Mouse (Mus musculus) C2C12 (cell line): Measurements from ENCODE around the gene Hecw2. TPM values are rescaled to one million over a fixed set of nuclear protein-coding genes. Genes with fewer than 3 reads are reported as not detected.

Experiments
- H3K27me3 ChIP-seq: one replicate; pipeline ENCODE4 v1.6.1; 2011; ENCODE audit not compliant: control insufficient read depth, insufficient read depth, insufficient read length
- H3K36me3 ChIP-seq: one replicate; pipeline ENCODE4 v1.6.1; 2011; ENCODE audit not compliant: control insufficient read depth, insufficient read depth
- H3K4me3 ChIP-seq: one replicate; pipeline ENCODE4 v1.5.1; 2011; ENCODE audit warnings: mild to moderate bottlenecking, control low read depth; ENCODE audit not compliant: poor library complexity, insufficient read depth, severe bottlenecking
- H3K79me2 ChIP-seq: one replicate; pipeline ENCODE4 v1.6.1; 2011; ENCODE audit not compliant: control insufficient read depth, insufficient read depth
- H3K79me3 ChIP-seq: one replicate; pipeline ENCODE4 v1.6.1; 2011; ENCODE audit warnings: low read depth, control low read depth
- H3ac ChIP-seq: one replicate; pipeline ENCODE3; 2011; ENCODE audit warnings: low read depth; ENCODE audit not compliant: control insufficient read depth, insufficient read length
- CEBPB ChIP-seq: IDR thresholded peaks from one replicate; pipeline ENCODE4 v1.6.1; 2011; ENCODE audit warnings: low read depth, mild to moderate bottlenecking, control low read depth, moderate library complexity
- CTCF ChIP-seq: IDR thresholded peaks from one replicate; pipeline ENCODE4 v1.5.1; 2011; ENCODE audit not compliant: control insufficient read depth, insufficient read depth, insufficient read length
- FOSL1 ChIP-seq: IDR thresholded peaks from one replicate; pipeline ENCODE4 v1.8.0; 2011; ENCODE audit warnings: mild to moderate bottlenecking, low read length; ENCODE audit not compliant: poor library complexity, insufficient read depth, severe bottlenecking
- MAX ChIP-seq: IDR thresholded peaks from one replicate; pipeline ENCODE4 v1.6.1; 2011; ENCODE audit warnings: mild to moderate bottlenecking, control low read depth
- MYOD1 ChIP-seq: IDR thresholded peaks from one replicate; pipeline ENCODE4 v1.6.1; 2011; ENCODE audit warnings: low read depth; ENCODE audit not compliant: control insufficient read depth, insufficient read length
- MYOG ChIP-seq: IDR thresholded peaks from one replicate; pipeline ENCODE4 v1.6.1; 2011; ENCODE audit not compliant: control insufficient read depth, insufficient read length; ENCODE audit errors: extremely low read depth
- USF1 ChIP-seq: IDR thresholded peaks from one replicate; pipeline ENCODE4 v1.6.1; 2011; ENCODE audit warnings: low read depth, mild to moderate bottlenecking, control low read depth, moderate library complexity
- polyA plus RNA-seq: library from polyadenylated mRNA; unstranded; fragments of >200 nt; fragmentation: generic; extraction: Trizol; gene quantifications from one replicate; pipeline ENCODE4 v1.2.1, GENCODE M21; 2012; ENCODE audit warnings: missing spikeins

Gene Hecw2
- polyA plus RNA-seq, 1 experiment: 1.2 TPM

GRCm38 (mm10) chr1:54186347-54186746, 8.6 kb downstream of the Hecw2 start:
- no peaks in the 10 kb centered on the region for H3K79me3 ChIP-seq
- no peak for TF ChIP-seq CEBPB
- TF ChIP-seq MYOG: no peak
- TF ChIP-seq FOSL1: no peak
- TF ChIP-seq MYOD1: no peak
- TF ChIP-seq MAX: no peak
- TF ChIP-seq USF1: no peak
- TF ChIP-seq CTCF: no peak

GRCm38 (mm10) chr1:54180663-54181062, 14.3 kb downstream of the Hecw2 start:
- H3K4me3 ChIP-seq: no peak overlapping the region
- no peaks in the 10 kb centered on the region for H3K79me2 ChIP-seq
- H3K79me3 ChIP-seq: no peaks in the 10 kb centered on the region
- H3ac ChIP-seq: no peak overlapping the region
- no peaks in the 10 kb centered on the region for H3K27me3 ChIP-seq
- TF ChIP-seq MAX: no peak
- no peak for TF ChIP-seq MYOD1
- TF ChIP-seq USF1: no peak
- TF ChIP-seq CTCF: no peak
- no peak for TF ChIP-seq CEBPB
- TF ChIP-seq FOSL1: no peak
- H3K36me3 ChIP-seq: no peaks in the 10 kb centered on the region

More at GRCm38 (mm10) chr1:54186347-54186746, 8.6 kb downstream of the Hecw2 start:
- no peak overlapping the region for H3ac ChIP-seq
- H3K27me3 ChIP-seq: no peaks in the 10 kb centered on the region
- no peaks in the 10 kb centered on the region for H3K36me3 ChIP-seq
- H3K79me2 ChIP-seq: no peaks in the 10 kb centered on the region
- no peak overlapping the region for H3K4me3 ChIP-seq

- TF ChIP-seq USF1 (no peak), MYOD1 (no peak), CEBPB (no peak), FOSL1 (no peak), MYOG (no peak), MAX (no peak), CTCF (no peak)
- Histone ChIP-seq H3K79me2 (no peaks in the 10 kb centered on the region), H3K79me3 (no peaks in the 10 kb centered on the region), H3K4me3 (no peak overlapping the region), H3ac (no peak overlapping the region), H3K27me3 (no peaks in the 10 kb centered on the region), H3K36me3 (no peaks in the 10 kb centered on the region)
Measured at GRCm38 (mm10) chr1:54179179-54179578, 15.8 kb downstream of the Hecw2 start.

GRCm38 (mm10) chr1:54176592-54176991, 18.4 kb downstream of the Hecw2 start:
- Histone ChIP-seq H3K79me3 (no peaks in the 10 kb centered on the region), H3ac (no peak overlapping the region), H3K79me2 (no peaks in the 10 kb centered on the region), H3K4me3 (no peak overlapping the region), H3K36me3 (no peaks in the 10 kb centered on the region), H3K27me3 (no peaks in the 10 kb centered on the region)
- TF ChIP-seq FOSL1: no peak
- no peak for TF ChIP-seq MAX
- no peak for TF ChIP-seq MYOD1

DNA sequence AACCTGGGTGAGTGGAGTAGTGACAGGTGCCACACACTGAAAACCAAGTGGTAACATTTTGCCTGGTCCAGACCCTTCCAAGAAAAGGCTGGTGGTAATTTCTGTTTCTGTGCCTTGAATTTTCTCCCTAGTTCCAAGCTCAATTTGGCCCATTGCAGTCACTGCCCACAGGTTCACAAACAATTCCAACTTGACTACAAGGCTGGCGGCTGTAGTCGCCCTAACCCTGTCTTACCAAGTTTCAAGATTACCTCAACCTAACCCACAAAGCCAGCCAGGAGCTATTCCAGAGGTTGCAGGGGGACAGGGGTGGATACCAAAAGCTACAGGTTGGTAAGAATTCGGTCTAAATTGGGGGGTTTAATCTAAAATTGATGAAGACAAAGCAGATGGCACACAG, 27.0 kb downstream of the Hecw2 start:
- no peak overlapping the region for H3K4me3 ChIP-seq
- no peaks in the 10 kb centered on the region for H3K36me3 ChIP-seq
- no peaks in the 10 kb centered on the region for H3K79me3 ChIP-seq
- H3ac ChIP-seq: no peak overlapping the region
- no peaks in the 10 kb centered on the region for H3K27me3 ChIP-seq
- no peaks in the 10 kb centered on the region for H3K79me2 ChIP-seq
- TF ChIP-seq MAX (no peak), FOSL1 (no peak), CTCF (no peak), MYOG (no peak), MYOD1 (no peak), CEBPB (no peak), USF1 (no peak)

GRCm38 (mm10) chr1:54159531-54159930, 35.4 kb downstream of the Hecw2 start:
- H3K79me2 ChIP-seq: no peaks in the 10 kb centered on the region
- no peaks in the 10 kb centered on the region for H3K27me3 ChIP-seq
- no peaks in the 10 kb centered on the region for H3K79me3 ChIP-seq
- no peak for TF ChIP-seq CTCF
- TF ChIP-seq MYOG: no peak
- no peaks in the 10 kb centered on the region for H3K36me3 ChIP-seq
- H3K4me3 ChIP-seq: no peak overlapping the region
- no peak overlapping the region for H3ac ChIP-seq
